Mouse (Mus musculus): Measurements from ENCODE around the gene Snai3.
A peak's percentile ranks its signal among the peaks of the same experiment; 100 is the strongest.

The Snai3 gene

GRCm38 (mm10) chr8:122459218-122459900 is 1.2 kb downstream of the Snai3 start:
- DNase-seq (ENCODE audit: low read depth, low spot score) = peak; percentile 38

- no peak for DNase-seq (ENCODE audit: low read depth, low spot score)
Measured at GRCm38 (mm10) chr8:122457171-122457570, 3.4 kb downstream of the Snai3 start.

GRCm38 (mm10) chr8:122454409-122454808 is 6.1 kb downstream of the Snai3 start:
- DNase-seq (ENCODE audit: low read depth, low spot score) = no peak

GRCm38 (mm10) chr8:122452154-122452553 is 8.4 kb downstream of the Snai3 start:
- no peak for DNase-seq (ENCODE audit: low read depth, low spot score)

- no peak for DNase-seq (ENCODE audit: low read depth, low spot score)
Measured at GRCm38 (mm10) chr8:122451161-122451703, 9.3 kb downstream of the Snai3 start.

GRCm38 (mm10) chr8:122445203-122445602 is 15.3 kb downstream of the Snai3 start:
- no peak for DNase-seq (ENCODE audit: low read depth, low spot score)

GRCm38 (mm10) chr8:122444058-122444748 is 16.3 kb downstream of the Snai3 start:
- DNase-seq (ENCODE audit: low read depth, low spot score) = peak; percentile 81

GRCm38 (mm10) chr8:122443262-122444006 is 17.1 kb downstream of the Snai3 start, which contains the start of gene Mvd:
Mvd (minus strand) TSS chr8:122443422.
- peak; percentile 100 for DNase-seq (ENCODE audit: low read depth, low spot score)

GRCm38 (mm10) chr8:122442781-122443180 is 17.8 kb downstream of the Snai3 start:
- DNase-seq (ENCODE audit: low read depth, low spot score) = no peak

GRCm38 (mm10) chr8:122442356-122442755 is 18.2 kb downstream of the Snai3 start:
- DNase-seq (ENCODE audit: low read depth, low spot score) = no peak

- DNase-seq (ENCODE audit: low read depth, low spot score) = no peak
Measured at GRCm38 (mm10) chr8:122441326-122441725, 19.2 kb downstream of the Snai3 start.

- no peak for DNase-seq (ENCODE audit: low read depth, low spot score)
Measured at GRCm38 (mm10) chr8:122439336-122439735, 21.2 kb downstream of the Snai3 start.

GRCm38 (mm10) chr8:122437708-122438331 is 22.7 kb downstream of the Snai3 start:
- DNase-seq (ENCODE audit: low read depth, low spot score) = no peak

- DNase-seq (ENCODE audit: low read depth, low spot score) = no peak
Measured at GRCm38 (mm10) chr8:122436586-122437125, 23.9 kb downstream of the Snai3 start.

GRCm38 (mm10) chr8:122436146-122436545 is 24.4 kb downstream of the Snai3 start:
- DNase-seq (ENCODE audit: low read depth, low spot score) = no peak

- DNase-seq (ENCODE audit: low read depth, low spot score) = peak; percentile 52
Measured at GRCm38 (mm10) chr8:122435375-122435774, 25.2 kb downstream of the Snai3 start.

- no peak for DNase-seq (ENCODE audit: low read depth, low spot score)
Measured at GRCm38 (mm10) chr8:122433269-122433905, 27.1 kb downstream of the Snai3 start.

GRCm38 (mm10) chr8:122432443-122433268 is 27.9 kb downstream of the Snai3 start, which contains the start of gene Cyba:
Cyba (minus strand) TSS chr8:122432930.
- DNase-seq (ENCODE audit: low read depth, low spot score) = peak; percentile 94

- DNase-seq (ENCODE audit: low read depth, low spot score) = no peak
Measured at GRCm38 (mm10) chr8:122431694-122432442, 28.7 kb downstream of the Snai3 start.

Data from A20 (cell line).